Mouse (Mus musculus) embryonic facial prominence, embryonic 14.5 days (tissue): ENCODE data around the gene Jakmip3. TPM values are rescaled to one million over a fixed set of nuclear protein-coding genes. Genes with fewer than 3 reads are reported as not detected.

Experiments used
- ATAC-seq: fragments of 200-750 bp; cut with Nextera tagmentation; 2 replicates; pipeline ENCODE4 v1.8.0; 2017; ENCODE audit warnings: low read depth, moderate number of reproducible peaks, moderate TSS enrichment
- DNase-seq: peaks from one replicate; pipeline ENCODE4 v3.0.0-alpha.2; 2015; ENCODE audit warnings: low spot score
- H3K27ac ChIP-seq: fragments of 300-500 bp; sonication (generic); replicated peaks from 2 replicates; pipeline ENCODE4 v1.5.1; 2014; ENCODE audit warnings: low read depth, mild to moderate bottlenecking, low read length, moderate library complexity
- H3K27me3 ChIP-seq: fragments of 300-500 bp; sonication (generic); replicated peaks from 2 replicates; pipeline ENCODE4 v1.6.1; 2014; ENCODE audit warnings: low read length; ENCODE audit not compliant: control insufficient read depth, insufficient read depth
- H3K36me3 ChIP-seq: fragments of 300-500 bp; sonication (generic); 2 replicates; pipeline ENCODE4 v1.6.1; 2014; ENCODE audit warnings: low read length, mixed read lengths; ENCODE audit not compliant: control insufficient read depth, insufficient read depth
- H3K4me1 ChIP-seq: fragments of 300-500 bp; sonication (generic); 2 replicates; pipeline ENCODE4 v1.6.1; 2014; ENCODE audit warnings: antibody characterized with exemption, low read length; ENCODE audit not compliant: control insufficient read depth, insufficient read depth
- H3K4me2 ChIP-seq: fragments of 300-500 bp; sonication (generic); 2 replicates; pipeline ENCODE4 v1.6.1; 2014; ENCODE audit warnings: low read depth, mild to moderate bottlenecking, low read length, moderate library complexity, mixed read lengths
- H3K4me3 ChIP-seq: fragments of 300-500 bp; sonication (generic); 2 replicates; pipeline ENCODE4 v1.5.1; 2014; ENCODE audit warnings: low read depth, mild to moderate bottlenecking, low read length
- H3K9ac ChIP-seq: fragments of 300-500 bp; sonication (generic); 2 replicates; pipeline ENCODE4 v1.6.1; 2014; ENCODE audit warnings: low read depth, mild to moderate bottlenecking, low read length, moderate library complexity, mixed read lengths
- H3K9me3 ChIP-seq: fragments of 300-500 bp; sonication (generic); 2 replicates; pipeline ENCODE4 v1.6.1; 2016; ENCODE audit warnings: low read length; ENCODE audit not compliant: control insufficient read depth
- WGBS: fragments of 180-500 bp; shearing (Covaris S2); extraction: QIAGEN DNeasy Blood & Tissue Kit; methylation state at CpG from one replicate; pipeline ENCODE4 v1.1.7; 2014; 5-methylcytosine and 5-hydroxymethylcytosine counted together
- polyA plus RNA-seq: library from polyadenylated mRNA; unstranded; fragments of >200 nt; fragmentation: Nextera tagmentation; extraction: Ambion mirVana; gene quantifications from 2 replicates; pipeline ENCODE4 v1.2.1, GENCODE M21; 2014

Gene Jakmip3
- polyA plus RNA-seq: 0.46 and 1.2 TPM in 2 replicates

DNA sequence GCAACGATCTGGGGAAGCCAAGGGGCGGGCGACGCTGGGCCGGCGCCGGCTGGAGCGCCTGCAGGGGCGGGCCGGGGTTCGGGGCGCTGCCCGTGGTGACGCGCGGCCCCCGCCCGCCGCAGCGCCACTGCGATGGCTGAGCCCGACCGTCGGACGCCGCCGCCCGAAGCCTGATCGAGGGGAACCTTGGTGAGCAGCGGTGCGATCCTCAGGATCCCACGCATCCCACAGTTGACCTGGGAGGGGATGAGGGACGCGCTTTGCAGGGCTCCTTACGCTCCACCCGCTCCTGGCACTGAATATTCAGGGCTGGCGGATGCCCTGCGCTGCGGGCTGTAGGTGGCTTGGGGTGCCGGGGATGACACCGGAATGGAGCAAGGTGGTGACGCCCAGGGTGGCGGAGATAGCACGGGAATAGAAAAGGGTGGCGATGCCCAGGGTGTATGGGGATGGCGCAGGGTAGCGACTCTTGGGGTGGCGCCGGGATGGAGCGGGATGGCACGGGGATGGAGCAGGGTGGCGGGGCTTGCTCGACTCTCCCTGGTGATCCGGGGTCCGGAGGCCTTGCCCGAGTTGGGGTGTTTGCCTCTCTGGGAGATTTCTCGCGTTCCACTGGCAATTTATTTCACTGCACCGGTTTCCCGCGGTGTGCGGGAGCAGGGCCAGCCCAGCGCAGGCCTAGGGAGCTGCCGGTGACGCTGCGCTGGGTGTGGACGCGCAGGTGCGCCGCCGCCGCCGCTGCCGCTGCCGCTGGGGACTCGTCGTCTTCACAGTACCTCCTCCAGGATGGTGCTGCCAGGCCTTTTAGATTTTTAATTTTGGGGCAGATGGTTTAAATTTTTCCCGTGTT is at the start of gene Jakmip3:
TSS of gene Jakmip3 (plus strand) at position 119 of the 850 bp plus-strand sequence.
- Histone ChIP-seq H3K27me3 (peaks cover 56% of the 10 kb centered on the region), H3K27ac (no peak within 1 kb of the TSS), H3K4me2 (peak within 1 kb of the TSS; percentile 89), H3K36me3 (no peaks in the 10 kb centered on the region), H3K9ac (peak within 1 kb of the TSS; percentile 53), H3K4me1 (peaks cover 2% of the 10 kb centered on the region; the same call in 1 of the 2 replicates), H3K4me3 (peak within 1 kb of the TSS; percentile 46), H3K9me3 (no peaks in the 10 kb centered on the region)
- under 1% methylated on average over 50 of the region's 78 CpGs for WGBS
- peak; percentile 33; the same call in 1 of the 2 replicates for ATAC-seq
- no peak for DNase-seq

DNA sequence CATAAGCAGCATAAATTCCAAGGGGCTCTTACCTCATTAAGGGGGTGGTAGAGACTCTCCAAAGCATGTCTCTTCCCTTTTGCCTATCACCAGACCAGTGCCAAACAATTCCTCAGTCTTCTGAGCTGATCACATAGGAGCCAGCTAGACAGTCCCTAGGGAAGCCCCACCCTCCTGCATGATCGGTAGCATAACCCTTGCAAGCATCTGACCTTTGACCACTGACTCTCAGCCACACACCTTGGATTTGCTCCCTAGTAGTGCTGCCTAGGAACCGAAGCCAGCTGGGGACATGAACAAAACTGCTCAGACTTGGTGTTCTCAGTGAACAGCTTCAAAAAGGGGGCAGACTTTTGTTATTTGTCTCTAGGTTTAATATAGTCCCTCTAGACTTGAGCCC is 42.4 kb upstream of the Jakmip3 start:
- no peak for ATAC-seq
- H3K36me3 ChIP-seq: peaks cover 38% of the 10 kb centered on the region
- 46% methylated on average over 2 of the region's 2 CpGs for WGBS

DNA sequence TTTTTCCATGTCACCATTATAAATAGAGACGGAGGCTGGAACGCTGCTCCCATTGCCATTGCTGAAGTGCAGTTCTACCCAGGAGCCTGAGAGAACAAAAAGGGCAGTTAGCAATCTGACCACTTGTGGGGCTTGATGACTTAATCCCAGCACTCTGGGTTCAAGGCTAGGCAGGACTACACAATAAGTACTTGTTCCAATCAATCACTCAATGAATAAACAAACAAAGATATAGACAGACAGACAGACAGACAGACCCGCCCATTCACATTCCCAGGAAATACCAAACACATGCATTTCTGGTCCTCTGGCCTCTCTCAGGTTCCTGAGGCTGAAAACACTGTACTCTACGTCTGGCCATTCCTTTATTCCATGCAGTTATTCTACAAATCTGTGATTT is 41.8 kb upstream of the Jakmip3 start:
- Histone ChIP-seq H3K4me3 (no peak overlapping the region), H3K9ac (no peak overlapping the region), H3K4me1 (0 out of 2 replicates have a peak, but pooled peaks cover 2% of the 10 kb centered on the region), H3K27me3 (no peaks in the 10 kb centered on the region), H3K36me3 (peaks cover 36% of the 10 kb centered on the region), H3K27ac (no peak overlapping the region), H3K4me2 (no peak overlapping the region), H3K9me3 (no peaks in the 10 kb centered on the region)
- no peak for DNase-seq
- no peak for ATAC-seq
- WGBS: 82% methylated on average over 4 of the region's 4 CpGs

More for the DNA sequence above, 42.4 kb upstream of the Jakmip3 start:
- DNase-seq: no peak
- Histone ChIP-seq H3K4me1 (no peaks in the 10 kb centered on the region), H3K9me3 (no peaks in the 10 kb centered on the region), H3K9ac (no peak overlapping the region), H3K4me3 (no peak overlapping the region), H3K27ac (no peak overlapping the region), H3K4me2 (no peak overlapping the region), H3K27me3 (no peaks in the 10 kb centered on the region)

DNA sequence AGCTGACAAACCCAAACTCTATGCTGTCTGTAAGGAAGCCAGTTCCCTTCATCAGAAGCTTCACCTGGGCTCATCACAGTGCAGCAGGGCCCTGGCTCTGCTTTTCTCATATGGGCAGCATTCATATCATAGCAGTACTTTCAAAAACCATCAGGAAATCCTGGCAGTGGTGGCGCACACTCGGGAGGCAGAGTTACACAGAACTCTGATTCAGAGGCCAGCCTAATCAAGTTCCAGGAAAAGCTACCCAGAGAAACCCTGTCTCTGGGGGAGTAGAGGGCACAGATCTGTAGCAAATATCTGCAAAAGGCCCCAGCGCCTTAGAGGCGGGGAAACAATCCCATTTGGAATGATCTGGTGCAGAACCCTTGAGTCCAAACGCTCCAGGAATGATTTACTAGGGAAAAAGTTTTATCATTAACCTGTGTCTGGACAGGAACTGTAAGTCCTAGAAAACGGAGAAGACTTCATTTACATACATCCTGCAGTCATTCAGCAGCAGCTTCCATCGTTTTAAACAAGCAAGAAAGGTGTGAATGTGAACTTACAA is 36.6 kb upstream of the Jakmip3 start:
- WGBS: 76% methylated on average over 7 of the region's 7 CpGs

DNA sequence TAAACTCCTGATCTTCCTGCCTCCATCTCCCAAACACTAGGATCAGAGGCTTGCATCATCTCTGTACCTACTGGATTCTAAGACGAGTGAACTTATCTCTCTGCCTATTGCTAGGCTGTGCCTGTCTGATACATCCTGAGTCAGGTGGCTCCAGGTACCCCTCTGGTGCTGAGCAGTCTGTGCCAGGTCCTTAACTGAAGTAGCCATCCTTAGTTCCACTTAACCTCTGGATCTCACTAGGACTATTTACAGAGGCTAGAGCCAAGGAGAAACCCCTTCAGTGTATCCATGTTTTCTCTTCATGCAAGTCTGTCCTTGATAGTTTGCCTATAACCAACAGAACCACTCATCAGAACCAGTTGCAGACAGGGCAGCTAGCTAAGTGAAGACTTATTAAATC is 34.1 kb upstream of the Jakmip3 start:
- Histone ChIP-seq H3K27me3 (no peaks in the 10 kb centered on the region), H3K4me2 (peak overlapping the region; percentile 74), H3K9ac (no peak overlapping the region), H3K36me3 (no peaks in the 10 kb centered on the region), H3K4me1 (peaks cover 28% of the 10 kb centered on the region), H3K27ac (no peak overlapping the region), H3K4me3 (peak overlapping the region; percentile 74), H3K9me3 (no peaks in the 10 kb centered on the region)
- ATAC-seq (no peak), DNase-seq (no peak)
- 91% methylated on average over 1 of the region's 1 CpGs for WGBS

More for the DNA sequence above, 36.6 kb upstream of the Jakmip3 start:
- ATAC-seq (no peak), DNase-seq (no peak)
- no peak overlapping the region for H3K27ac ChIP-seq
- H3K4me1 ChIP-seq: peaks cover 20% of the 10 kb centered on the region
- H3K9me3 ChIP-seq: no peaks in the 10 kb centered on the region
- no peak overlapping the region for H3K4me2 ChIP-seq
- H3K9ac ChIP-seq: no peak overlapping the region
- H3K4me3 ChIP-seq: no peak overlapping the region
- H3K27me3 ChIP-seq: no peaks in the 10 kb centered on the region
- no peaks in the 10 kb centered on the region for H3K36me3 ChIP-seq

DNA sequence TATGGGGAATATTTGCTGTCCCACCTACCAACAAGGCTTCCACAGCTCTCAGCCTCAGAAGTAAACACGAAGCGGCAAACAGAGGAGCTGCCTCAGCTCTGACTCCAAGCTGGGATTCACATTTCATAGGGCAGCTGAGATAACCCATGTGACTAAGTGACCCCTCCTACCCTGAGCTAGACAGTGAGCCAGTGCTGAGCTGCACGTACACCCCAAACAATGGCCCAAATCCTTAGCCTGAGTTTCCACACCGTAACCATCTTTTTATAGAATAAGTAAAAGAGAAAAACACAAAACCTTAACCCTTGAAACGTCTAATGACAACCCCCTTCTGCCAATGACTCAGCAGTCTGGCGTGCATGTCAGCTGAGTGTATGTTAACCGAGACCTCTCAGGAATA is 33.5 kb upstream of the Jakmip3 start:
- Histone ChIP-seq H3K4me3 (peak overlapping the region; percentile 74), H3K9me3 (no peaks in the 10 kb centered on the region), H3K27me3 (no peaks in the 10 kb centered on the region), H3K4me2 (peak overlapping the region; percentile 74), H3K36me3 (no peaks in the 10 kb centered on the region), H3K27ac (peak overlapping the region; percentile 65), H3K9ac (0 out of 2 replicates have a peak overlapping the region, but pooled peaks have one; percentile 10), H3K4me1 (peaks cover 28% of the 10 kb centered on the region)
- DNase-seq (peak; percentile 83), ATAC-seq (peak; percentile 64)
- WGBS: 3% methylated on average over 7 of the region's 7 CpGs

DNA sequence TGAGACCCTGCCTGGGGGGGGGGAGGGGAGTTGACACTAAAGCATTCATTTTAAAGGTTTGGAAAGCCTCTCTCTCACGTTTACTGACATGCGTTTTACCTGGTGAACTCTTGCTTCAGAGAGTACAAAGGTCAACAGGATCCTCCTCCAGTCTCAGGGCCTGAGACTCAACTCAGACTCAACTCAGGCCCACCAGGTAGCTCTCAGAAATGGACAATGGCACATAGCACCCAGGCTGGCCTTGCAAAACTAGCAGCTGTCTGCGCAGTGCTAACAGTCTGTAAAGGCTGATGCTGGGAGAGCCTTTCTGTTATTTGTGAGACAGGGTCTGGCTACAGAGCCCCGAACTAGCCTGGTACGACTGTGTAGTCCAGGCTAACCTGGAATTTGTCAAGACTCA is 32.6 kb upstream of the Jakmip3 start:
- Histone ChIP-seq H3K27me3 (no peaks in the 10 kb centered on the region), H3K36me3 (no peaks in the 10 kb centered on the region), H3K4me1 (peaks cover 28% of the 10 kb centered on the region), H3K4me3 (peak overlapping the region; percentile 74), H3K27ac (no peak overlapping the region), H3K9ac (peak overlapping the region; percentile 82), H3K4me2 (peak overlapping the region; percentile 74), H3K9me3 (no peaks in the 10 kb centered on the region)
- DNase-seq (no peak), ATAC-seq (no peak)
- 61% methylated on average over 5 of the region's 5 CpGs for WGBS

DNA sequence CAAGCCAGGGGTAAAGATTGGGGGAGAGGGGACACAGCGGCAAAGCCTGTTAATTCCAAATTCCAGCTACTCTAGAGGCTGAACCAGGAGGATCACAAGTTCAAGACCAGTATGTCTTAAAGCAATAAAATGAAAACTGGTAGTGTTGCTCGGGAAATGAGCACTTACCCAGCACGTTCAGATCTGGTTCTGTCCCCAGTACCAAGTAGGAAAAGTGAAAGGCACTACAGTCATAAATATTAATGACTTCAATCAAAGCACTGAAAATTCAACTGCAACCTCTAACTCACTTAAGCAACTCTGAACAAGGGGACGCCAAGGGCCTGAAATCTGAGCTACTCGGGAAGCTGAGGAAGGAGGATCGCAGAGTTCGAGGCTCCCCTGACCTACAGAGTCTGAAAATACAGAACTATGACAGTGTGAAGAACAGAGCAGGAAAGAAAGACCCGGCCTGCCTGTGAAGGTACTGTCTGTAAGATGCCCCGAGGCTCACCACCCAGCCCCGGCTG is 31.7 kb upstream of the Jakmip3 start:
- Histone ChIP-seq H3K27me3 (no peaks in the 10 kb centered on the region), H3K4me1 (peaks cover 25% of the 10 kb centered on the region), H3K4me2 (peak overlapping the region; percentile 74), H3K9me3 (no peaks in the 10 kb centered on the region), H3K27ac (peak overlapping the region; percentile 66), H3K9ac (peak overlapping the region; percentile 82), H3K4me3 (peak overlapping the region; percentile 74), H3K36me3 (no peaks in the 10 kb centered on the region)
- ATAC-seq (no peak), DNase-seq (no peak)
- WGBS: 4% methylated on average over 7 of the region's 10 CpGs
